Mouse (Mus musculus): ENCODE results near the gene Galt.

DNA sequence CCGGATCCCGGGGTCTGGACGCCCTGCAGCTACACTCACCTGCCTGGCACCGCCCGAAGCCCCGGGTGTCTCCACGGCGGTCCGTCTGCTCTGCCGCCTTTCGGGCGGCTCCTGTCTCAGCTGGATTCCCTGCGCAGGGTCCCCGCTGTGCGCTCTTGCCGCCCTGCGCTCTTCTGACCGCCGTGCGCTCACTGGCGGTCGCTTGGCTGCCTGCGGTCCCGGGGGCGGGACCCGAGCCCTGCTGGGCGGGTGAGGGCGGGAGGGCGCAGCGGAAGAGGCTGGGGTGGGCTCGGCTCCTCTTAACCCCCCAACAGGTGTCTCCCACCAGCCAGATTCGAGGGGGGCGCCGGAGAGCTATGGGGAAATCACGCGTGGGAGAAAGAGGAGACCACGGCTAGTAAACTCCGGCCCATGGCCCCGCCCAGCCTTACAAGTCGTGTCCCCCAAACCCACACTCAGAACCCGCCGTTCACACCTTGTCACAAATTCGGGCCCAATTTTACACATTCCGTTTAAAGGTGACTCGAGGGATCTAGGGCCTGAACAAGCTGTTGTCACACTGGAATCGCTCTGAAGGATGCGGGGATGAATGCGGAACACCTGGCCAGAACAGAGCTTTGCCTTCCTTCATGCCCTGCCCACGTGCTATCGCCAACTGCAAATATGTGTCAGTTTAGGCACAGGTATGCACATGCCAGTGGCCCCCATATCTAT is 23.8 kb upstream of the Galt start, which contains the start of gene Arid3c:
- TF ChIP-seq CTCF (IDR thresholded peaks at IDR 0.05; ENCODE audit: low read depth) (no peak), EP300 (IDR thresholded peaks at IDR 0.05; ENCODE audit: low read depth) (no peak)
